Mouse (Mus musculus) heart, embryonic 13.5 days (tissue): ENCODE measurements around the gene Tmem159. TPM values are rescaled to one million over a fixed set of nuclear protein-coding genes. Genes with fewer than 3 reads are reported as not detected.

Experiments
- ATAC-seq: fragments of 200-750 bp; cut with Nextera tagmentation; 2 replicates; pipeline ENCODE4 v1.8.0; 2017; ENCODE audit warnings: moderate TSS enrichment; ENCODE audit not compliant: insufficient number of reproducible peaks, low FRiP score, low TSS enrichment; ENCODE audit errors: extremely low read depth
- H3K27ac ChIP-seq: fragments of 300-500 bp; sonication (generic); replicated peaks from 2 replicates; pipeline ENCODE4 v1.5.1; 2015; ENCODE audit warnings: moderate library complexity, mild to moderate bottlenecking, inconsistent platforms
- H3K27me3 ChIP-seq: fragments of 300-500 bp; sonication (generic); replicated peaks from 2 replicates; pipeline ENCODE4 v1.6.1; 2015; ENCODE audit warnings: mild to moderate bottlenecking, inconsistent platforms
- H3K36me3 ChIP-seq: fragments of 300-500 bp; sonication (generic); 2 replicates; pipeline ENCODE4 v1.6.1; 2015; ENCODE audit warnings: mild to moderate bottlenecking, inconsistent platforms
- H3K4me1 ChIP-seq: fragments of 300-500 bp; sonication (generic); 2 replicates; pipeline ENCODE4 v1.6.1; 2015; ENCODE audit warnings: inconsistent platforms
- H3K4me2 ChIP-seq: fragments of 300-500 bp; sonication (generic); 2 replicates; pipeline ENCODE4 v1.6.1; 2015; ENCODE audit warnings: inconsistent platforms, mild to moderate bottlenecking, moderate library complexity
- H3K4me3 ChIP-seq: fragments of 300-500 bp; sonication (generic); 2 replicates; pipeline ENCODE4 v1.5.1; 2015; ENCODE audit warnings: moderate library complexity, mild to moderate bottlenecking, inconsistent platforms
- H3K9ac ChIP-seq: fragments of 300-500 bp; sonication (generic); 2 replicates; pipeline ENCODE4 v1.6.1; 2015; ENCODE audit warnings: inconsistent platforms, mild to moderate bottlenecking, moderate library complexity
- H3K9me3 ChIP-seq: fragments of 300-500 bp; sonication (generic); 2 replicates; pipeline ENCODE4 v1.6.1; 2016; ENCODE audit warnings: inconsistent platforms
- WGBS: fragments of 180-500 bp; shearing (Covaris S2); methylation state at CpG from one replicate; pipeline ENCODE4 v1.1.7; 2015; ENCODE audit warnings: mixed read lengths; 5-methylcytosine and 5-hydroxymethylcytosine counted together
- polyA plus RNA-seq: library from polyadenylated mRNA; unstranded; fragments of >200 nt; fragmentation: Nextera tagmentation; extraction: Ambion mirVana; gene quantifications from 2 replicates; pipeline ENCODE4 v1.2.1, GENCODE M21; 2015

The Tmem159 gene
- polyA plus RNA-seq: 19.5 and 39.1 TPM in 2 replicates

- no peaks in the 10 kb centered on the region for H3K9me3 ChIP-seq
- ATAC-seq: peak; percentile 83; the same call in 1 of the 2 replicates
- peak within 1 kb of the TSS; percentile 97 for H3K4me2 ChIP-seq
- H3K36me3 ChIP-seq: 0 out of 2 replicates have a peak, but pooled peaks cover 5% of the 10 kb centered on the region
- peak within 1 kb of the TSS; percentile 84 for H3K4me3 ChIP-seq
- under 1% methylated on average over 42 of the region's 42 CpGs for WGBS
- H3K4me1 ChIP-seq: peaks cover 28% of the 10 kb centered on the region
- H3K27me3 ChIP-seq: no peaks in the 10 kb centered on the region
- peak within 1 kb of the TSS; percentile 72 for H3K27ac ChIP-seq
- peak within 1 kb of the TSS; percentile 86 for H3K9ac ChIP-seq
Measured at GRCm38 (mm10) chr7:120102164-120102972, at the start of gene Tmem159. Gene Tmem159, plus strand, starts transcription at chr7:120102353.

- no peaks in the 10 kb centered on the region for H3K9me3 ChIP-seq
- peak overlapping the region; percentile 48 for H3K4me2 ChIP-seq
- no peaks in the 10 kb centered on the region for H3K27me3 ChIP-seq
- 20% methylated on average over 2 of the region's 2 CpGs for WGBS
- no peak overlapping the region for H3K4me3 ChIP-seq
- no peaks in the 10 kb centered on the region for H3K36me3 ChIP-seq
- no peak for ATAC-seq
- peaks cover 23% of the 10 kb centered on the region for H3K4me1 ChIP-seq
- H3K27ac ChIP-seq: peak overlapping the region; percentile 77
- H3K9ac ChIP-seq: 0 out of 2 replicates have a peak overlapping the region, but pooled peaks have one; percentile 7
Measured at GRCm38 (mm10) chr7:120054016-120054415, 48.1 kb upstream of the Tmem159 start.

DNA sequence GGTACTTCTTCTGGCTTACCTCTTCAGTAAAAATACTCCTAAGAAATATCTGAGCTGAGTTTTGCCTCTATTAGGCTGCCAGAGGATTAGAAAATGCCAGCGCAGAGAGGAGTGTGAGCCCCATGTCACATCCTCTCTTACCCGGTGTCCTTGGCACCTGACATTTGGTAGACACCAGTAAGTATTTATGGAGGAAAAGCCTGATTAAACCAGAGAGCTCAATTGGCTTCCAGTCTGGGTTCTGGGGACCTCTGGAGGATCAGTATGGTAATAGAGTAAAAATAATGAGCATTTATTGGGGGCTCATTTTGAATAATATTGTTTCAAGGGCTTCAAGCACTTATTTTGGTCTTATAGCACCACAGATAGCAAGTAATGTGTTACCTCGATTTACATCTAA is 46.7 kb upstream of the Tmem159 start:
- H3K4me1 ChIP-seq: peaks cover 23% of the 10 kb centered on the region
- H3K9ac ChIP-seq: no peak overlapping the region
- no peaks in the 10 kb centered on the region for H3K9me3 ChIP-seq
- no peaks in the 10 kb centered on the region for H3K36me3 ChIP-seq
- WGBS: 66% methylated on average over 3 of the region's 3 CpGs
- ATAC-seq: no peak
- H3K27me3 ChIP-seq: no peaks in the 10 kb centered on the region
- no peak overlapping the region for H3K4me2 ChIP-seq
- H3K4me3 ChIP-seq: no peak overlapping the region
- no peak overlapping the region for H3K27ac ChIP-seq

DNA sequence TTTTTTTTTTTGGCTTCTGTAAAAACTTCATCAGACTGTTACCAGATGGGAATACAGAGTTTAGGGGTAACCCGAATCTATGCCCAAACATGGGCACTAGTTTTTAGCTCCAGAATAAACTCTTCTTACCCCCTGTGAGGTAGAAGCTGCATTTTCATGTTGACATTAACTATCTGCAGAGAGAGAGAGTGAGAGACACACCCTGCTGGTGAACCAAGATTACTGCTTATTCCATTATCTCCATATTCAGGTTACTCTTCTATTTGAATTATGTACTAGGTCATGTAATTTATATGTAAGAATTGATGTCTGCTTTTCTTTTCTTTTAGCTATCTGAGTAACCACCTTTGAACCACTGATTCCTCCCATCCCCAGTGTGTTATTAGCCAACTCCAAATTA is 38.1 kb upstream of the Tmem159 start:
- Histone ChIP-seq H3K27ac (no peak overlapping the region), H3K36me3 (no peaks in the 10 kb centered on the region), H3K4me2 (no peak overlapping the region), H3K4me1 (no peaks in the 10 kb centered on the region), H3K4me3 (no peak overlapping the region), H3K27me3 (no peaks in the 10 kb centered on the region), H3K9ac (no peak overlapping the region), H3K9me3 (no peaks in the 10 kb centered on the region)
- no peak for ATAC-seq
- WGBS: 77% methylated on average over 1 of the region's 1 CpGs

GRCm38 (mm10) chr7:120068114-120068513 is 34.0 kb upstream of the Tmem159 start:
- H3K9me3 ChIP-seq: no peaks in the 10 kb centered on the region
- H3K4me2 ChIP-seq: no peak overlapping the region
- no peak overlapping the region for H3K27ac ChIP-seq
- H3K4me1 ChIP-seq: no peaks in the 10 kb centered on the region
- WGBS: 68% methylated on average over 3 of the region's 3 CpGs
- H3K4me3 ChIP-seq: no peak overlapping the region
- H3K9ac ChIP-seq: no peak overlapping the region
- no peaks in the 10 kb centered on the region for H3K27me3 ChIP-seq
- no peaks in the 10 kb centered on the region for H3K36me3 ChIP-seq
- ATAC-seq: no peak

- Histone ChIP-seq H3K4me2 (0 out of 2 replicates have a peak overlapping the region, but pooled peaks have one; percentile 13), H3K4me3 (no peak overlapping the region), H3K9me3 (no peaks in the 10 kb centered on the region), H3K9ac (no peak overlapping the region), H3K4me1 (no peaks in the 10 kb centered on the region), H3K36me3 (no peaks in the 10 kb centered on the region), H3K27me3 (no peaks in the 10 kb centered on the region), H3K27ac (no peak overlapping the region)
- no peak for ATAC-seq
- 22% methylated on average over 3 of the region's 3 CpGs for WGBS
Measured at GRCm38 (mm10) chr7:120069164-120069563, 33.0 kb upstream of the Tmem159 start.

DNA sequence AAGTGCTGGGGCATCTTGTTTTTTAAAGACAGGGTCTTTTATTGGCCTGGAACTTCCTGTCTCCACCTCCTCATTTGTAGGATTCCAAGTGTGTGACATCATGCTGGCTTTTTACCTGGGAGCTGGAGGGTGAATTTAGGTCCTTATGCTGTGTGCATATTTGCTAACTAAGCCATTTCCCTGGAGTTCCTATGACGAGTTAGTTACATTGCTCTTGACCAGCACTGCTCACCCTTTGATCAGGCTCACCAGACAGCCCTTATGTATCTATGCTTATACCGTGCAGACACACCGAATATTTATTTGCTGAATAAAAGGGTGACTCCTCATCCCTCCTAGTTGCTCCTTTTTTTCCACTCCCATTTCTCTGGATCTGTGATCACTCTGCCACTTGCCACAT is 22.0 kb upstream of the Tmem159 start:
- Histone ChIP-seq H3K27me3 (no peaks in the 10 kb centered on the region), H3K4me1 (no peaks in the 10 kb centered on the region), H3K27ac (no peak overlapping the region), H3K36me3 (no peaks in the 10 kb centered on the region), H3K9ac (no peak overlapping the region), H3K4me3 (no peak overlapping the region), H3K9me3 (no peaks in the 10 kb centered on the region), H3K4me2 (no peak overlapping the region)
- no peak for ATAC-seq
- WGBS: 74% methylated on average over 3 of the region's 3 CpGs

- H3K4me2 ChIP-seq: no peak overlapping the region
- no peaks in the 10 kb centered on the region for H3K36me3 ChIP-seq
- H3K9ac ChIP-seq: no peak overlapping the region
- no peak overlapping the region for H3K4me3 ChIP-seq
- ATAC-seq: no peak
- no peaks in the 10 kb centered on the region for H3K27me3 ChIP-seq
- WGBS: 45% methylated on average over 5 of the region's 5 CpGs
- peaks cover 11% of the 10 kb centered on the region; the same call in 1 of the 2 replicates for H3K4me1 ChIP-seq
- H3K27ac ChIP-seq: no peak overlapping the region
- H3K9me3 ChIP-seq: no peaks in the 10 kb centered on the region
Measured at GRCm38 (mm10) chr7:120093033-120093432, 9.1 kb upstream of the Tmem159 start.

DNA sequence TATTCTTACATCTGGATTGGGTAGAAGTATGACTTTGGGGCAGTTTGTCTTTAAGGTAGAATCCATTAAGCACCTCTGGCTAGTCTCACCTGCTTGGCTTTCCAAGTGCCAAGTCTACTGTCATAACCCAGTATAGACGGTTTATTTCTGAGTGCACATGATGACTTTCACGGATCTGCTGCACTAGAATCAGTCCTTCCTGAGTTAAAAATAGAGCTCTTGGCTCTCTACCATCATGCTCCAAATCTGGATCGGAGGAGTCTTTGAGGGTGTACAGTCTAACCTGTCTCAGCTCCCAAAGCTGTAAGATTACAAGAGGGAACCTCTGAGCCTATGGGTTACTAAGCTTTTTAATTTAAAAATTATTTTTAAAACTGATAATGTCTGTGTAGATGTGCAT is 7.9 kb upstream of the Tmem159 start:
- Histone ChIP-seq H3K4me1 (peaks cover 11% of the 10 kb centered on the region; the same call in 1 of the 2 replicates), H3K27me3 (no peaks in the 10 kb centered on the region), H3K27ac (no peak overlapping the region), H3K36me3 (no peaks in the 10 kb centered on the region), H3K4me2 (no peak overlapping the region), H3K9me3 (no peaks in the 10 kb centered on the region), H3K4me3 (no peak overlapping the region), H3K9ac (no peak overlapping the region)
- ATAC-seq: no peak
- WGBS: 31% methylated on average over 3 of the region's 3 CpGs

- H3K27ac ChIP-seq: no peak within 1 kb of the TSS
- H3K4me1 ChIP-seq: peaks cover 11% of the 10 kb centered on the region; the same call in 1 of the 2 replicates
- H3K36me3 ChIP-seq: no peaks in the 10 kb centered on the region
- no peaks in the 10 kb centered on the region for H3K9me3 ChIP-seq
- no peak for ATAC-seq
- no peaks in the 10 kb centered on the region for H3K27me3 ChIP-seq
- H3K9ac ChIP-seq: no peak within 1 kb of the TSS
- H3K4me2 ChIP-seq: no peak within 1 kb of the TSS
- no peak within 1 kb of the TSS for H3K4me3 ChIP-seq
- WGBS: 73% methylated on average over 6 of the region's 6 CpGs
Measured at GRCm38 (mm10) chr7:120095180-120095579, 7.0 kb upstream of the Tmem159 start, which contains the start of gene Dnah3. Gene Dnah3, minus strand, starts transcription at chr7:120095280.

- H3K9me3 ChIP-seq: no peaks in the 10 kb centered on the region
- peak; percentile 22; the same call in 1 of the 2 replicates for ATAC-seq
- H3K4me3 ChIP-seq: no peak overlapping the region
- H3K4me1 ChIP-seq: peaks cover 18% of the 10 kb centered on the region
- 8% methylated on average over 7 of the region's 7 CpGs for WGBS
- no peak overlapping the region for H3K9ac ChIP-seq
- H3K36me3 ChIP-seq: no peaks in the 10 kb centered on the region
- H3K4me2 ChIP-seq: no peak overlapping the region
- H3K27me3 ChIP-seq: no peaks in the 10 kb centered on the region
- no peak overlapping the region for H3K27ac ChIP-seq
Measured at GRCm38 (mm10) chr7:120097845-120098244, 4.3 kb upstream of the Tmem159 start.

- Histone ChIP-seq H3K4me2 (no peak overlapping the region), H3K4me1 (peaks cover 24% of the 10 kb centered on the region), H3K9me3 (no peaks in the 10 kb centered on the region), H3K36me3 (no peaks in the 10 kb centered on the region), H3K4me3 (no peak overlapping the region), H3K27ac (no peak overlapping the region), H3K9ac (no peak overlapping the region), H3K27me3 (no peaks in the 10 kb centered on the region)
- 32% methylated on average over 9 of the region's 9 CpGs for WGBS
- no peak for ATAC-seq
Measured at GRCm38 (mm10) chr7:120098403-120098802, 3.8 kb upstream of the Tmem159 start.
